Mouse (Mus musculus) forebrain, postnatal 0 days (tissue): Measurements from ENCODE around the gene Slc17a3. TPM values are rescaled to one million over a fixed set of nuclear protein-coding genes. Genes with fewer than 3 reads are reported as not detected.

Experiments
- ATAC-seq: fragments of 200-750 bp; cut with Nextera tagmentation; 2 replicates; pipeline ENCODE4 v1.8.0; 2017; ENCODE audit warnings: mild to moderate bottlenecking, moderate library complexity
- DNase-seq: peaks from one replicate; pipeline ENCODE4 v3.0.0-alpha.2; 2015
- H3K27ac ChIP-seq: fragments of 300-500 bp; sonication (generic); 2 replicates; pipeline ENCODE4 v1.5.1; 2014; ENCODE audit warnings: low read depth, mild to moderate bottlenecking, antibody characterized with exemption, low read length, moderate library complexity, mixed read lengths
- H3K27me3 ChIP-seq: fragments of 300-500 bp; sonication (generic); 2 replicates; pipeline ENCODE4 v1.6.1; 2014; ENCODE audit warnings: mild to moderate bottlenecking, low read length, mixed read lengths; ENCODE audit not compliant: insufficient read depth
- H3K36me3 ChIP-seq: fragments of 300-500 bp; sonication (generic); 2 replicates; pipeline ENCODE4 v1.6.1; 2014; ENCODE audit warnings: mild to moderate bottlenecking, moderate library complexity; ENCODE audit not compliant: insufficient read depth
- H3K4me1 ChIP-seq: fragments of 300-500 bp; sonication (generic); 2 replicates; pipeline ENCODE4 v1.6.1; 2014; ENCODE audit warnings: antibody characterized with exemption; ENCODE audit not compliant: insufficient read depth
- H3K4me2 ChIP-seq: fragments of 300-500 bp; sonication (generic); 2 replicates; pipeline ENCODE4 v1.6.1; 2014; ENCODE audit warnings: low read depth, mild to moderate bottlenecking, moderate library complexity
- H3K4me3 ChIP-seq: fragments of 300-500 bp; sonication (generic); 2 replicates; pipeline ENCODE4 v1.5.1; 2014; ENCODE audit warnings: low read depth, low read length, mixed read lengths
- H3K9ac ChIP-seq: fragments of 300-500 bp; sonication (generic); 2 replicates; pipeline ENCODE4 v1.6.1; 2014; ENCODE audit warnings: mild to moderate bottlenecking
- H3K9me3 ChIP-seq: fragments of 300-500 bp; sonication (generic); 2 replicates; pipeline ENCODE4 v1.6.1; 2016; ENCODE audit warnings: low read length
- CTCF ChIP-seq: sonication (generic); IDR thresholded peaks from 2 replicates; pipeline ENCODE4 v1.5.1; 2016; ENCODE audit warnings: antibody characterized with exemption, control low read depth, low read depth
- WGBS: fragments of 180-500 bp; shearing (Covaris S2); extraction: QIAGEN DNeasy Blood & Tissue Kit; methylation state at CpG from one replicate; pipeline ENCODE4 v1.1.7; 2014; 5-methylcytosine and 5-hydroxymethylcytosine counted together
- polyA plus RNA-seq: library from polyadenylated mRNA; unstranded; fragments of >200 nt; fragmentation: Nextera tagmentation; extraction: Ambion mirVana; gene quantifications from 2 replicates; pipeline ENCODE4 v1.2.1, GENCODE M21; 2015
- total RNA-seq: library from RNA; depleted of rRNA; stranded (reverse); fragments of >200 nt; gene quantifications from 2 replicates; pipeline ENCODE4 v1.2.3, GENCODE M21; 2014

Slc17a3 gene
- total and polyA plus RNA-seq, 2 experiments from 2014 or later = 0.10 TPM; not detected in 1

GRCm38 (mm10) chr13:23822213-23822612 lies 17.0 kb upstream of the Slc17a3 start:
- Histone ChIP-seq H3K36me3 (no peaks in the 10 kb centered on the region), H3K4me2 (no peak overlapping the region), H3K27ac (no peak overlapping the region), H3K4me3 (no peak overlapping the region), H3K27me3 (no peaks in the 10 kb centered on the region), H3K9ac (no peak overlapping the region), H3K4me1 (no peaks in the 10 kb centered on the region), H3K9me3 (no peaks in the 10 kb centered on the region)
- DNase-seq (no peak), ATAC-seq (no peak)
- TF ChIP-seq CTCF = no peak
- WGBS = 87% methylated on average over 3 of the region's 3 CpGs

GRCm38 (mm10) chr13:23826606-23827005 lies 12.6 kb upstream of the Slc17a3 start:
- H3K36me3 ChIP-seq = no peaks in the 10 kb centered on the region
- no peak for TF ChIP-seq CTCF
- H3K4me2 ChIP-seq = no peak overlapping the region
- no peak overlapping the region for H3K4me3 ChIP-seq
- H3K9ac ChIP-seq = no peak overlapping the region
- H3K27ac ChIP-seq = no peak overlapping the region
- WGBS = 72% methylated on average over 3 of the region's 3 CpGs
- H3K9me3 ChIP-seq = no peaks in the 10 kb centered on the region
- no peak for ATAC-seq
- H3K27me3 ChIP-seq = no peaks in the 10 kb centered on the region
- H3K4me1 ChIP-seq = no peaks in the 10 kb centered on the region
- DNase-seq = no peak

- Histone ChIP-seq H3K27me3 (no peaks in the 10 kb centered on the region), H3K36me3 (no peaks in the 10 kb centered on the region), H3K4me2 (no peak overlapping the region), H3K4me1 (no peaks in the 10 kb centered on the region), H3K9ac (no peak overlapping the region), H3K4me3 (no peak overlapping the region), H3K27ac (no peak overlapping the region), H3K9me3 (no peaks in the 10 kb centered on the region; the same call in 1 of the 2 replicates)
- peak; percentile 56; the same call in 1 of the 2 replicates for ATAC-seq
- DNase-seq = peak; percentile 67
- TF ChIP-seq CTCF = peak; percentile 75
- WGBS = 11% methylated on average over 6 of the region's 6 CpGs
Observed at GRCm38 (mm10) chr13:23833053-23833452, 6.2 kb upstream of the Slc17a3 start.

- no peaks in the 10 kb centered on the region; the same call in 1 of the 2 replicates for H3K9me3 ChIP-seq
- H3K9ac ChIP-seq = no peak overlapping the region
- H3K27ac ChIP-seq = no peak overlapping the region
- no peak overlapping the region for H3K4me2 ChIP-seq
- no peaks in the 10 kb centered on the region for H3K36me3 ChIP-seq
- DNase-seq (no peak), ATAC-seq (no peak)
- no peaks in the 10 kb centered on the region for H3K27me3 ChIP-seq
- 89% methylated on average over 5 of the region's 5 CpGs for WGBS
- H3K4me1 ChIP-seq = no peaks in the 10 kb centered on the region
- H3K4me3 ChIP-seq = no peak overlapping the region
- no peak for TF ChIP-seq CTCF
Observed at GRCm38 (mm10) chr13:23834836-23835235, 4.4 kb upstream of the Slc17a3 start.

GRCm38 (mm10) chr13:23836630-23837029 lies 2.6 kb upstream of the Slc17a3 start:
- DNase-seq (no peak), ATAC-seq (no peak)
- 99% methylated on average over 5 of the region's 5 CpGs for WGBS
- no peak overlapping the region for H3K9ac ChIP-seq
- no peak overlapping the region for H3K4me2 ChIP-seq
- no peak for TF ChIP-seq CTCF
- H3K4me1 ChIP-seq = no peaks in the 10 kb centered on the region
- no peak overlapping the region for H3K4me3 ChIP-seq
- no peaks in the 10 kb centered on the region; the same call in 1 of the 2 replicates for H3K9me3 ChIP-seq
- H3K27ac ChIP-seq = no peak overlapping the region
- no peaks in the 10 kb centered on the region for H3K27me3 ChIP-seq
- H3K36me3 ChIP-seq = no peaks in the 10 kb centered on the region

GRCm38 (mm10) chr13:23845851-23846250 lies 6.6 kb downstream of the Slc17a3 start:
- no peak for TF ChIP-seq CTCF
- 37% methylated on average over 4 of the region's 4 CpGs for WGBS
- ATAC-seq = no peak
- Histone ChIP-seq H3K27me3 (no peaks in the 10 kb centered on the region), H3K9me3 (no peaks in the 10 kb centered on the region), H3K36me3 (no peaks in the 10 kb centered on the region), H3K4me3 (no peak overlapping the region), H3K9ac (no peak overlapping the region), H3K27ac (no peak overlapping the region), H3K4me2 (no peak overlapping the region), H3K4me1 (no peaks in the 10 kb centered on the region)
- no peak for DNase-seq

GRCm38 (mm10) chr13:23849299-23849698 lies 10.1 kb downstream of the Slc17a3 start:
- H3K4me3 ChIP-seq = no peak overlapping the region
- DNase-seq (no peak), ATAC-seq (no peak)
- no peaks in the 10 kb centered on the region for H3K36me3 ChIP-seq
- WGBS = 78% methylated on average over 2 of the region's 2 CpGs
- no peaks in the 10 kb centered on the region for H3K4me1 ChIP-seq
- no peaks in the 10 kb centered on the region for H3K9me3 ChIP-seq
- H3K9ac ChIP-seq = no peak overlapping the region
- TF ChIP-seq CTCF = no peak
- no peaks in the 10 kb centered on the region for H3K27me3 ChIP-seq
- no peak overlapping the region for H3K27ac ChIP-seq
- no peak overlapping the region for H3K4me2 ChIP-seq

GRCm38 (mm10) chr13:23856401-23856800 lies 17.2 kb downstream of the Slc17a3 start:
- DNase-seq (no peak), ATAC-seq (no peak)
- Histone ChIP-seq H3K27ac (no peak overlapping the region), H3K4me2 (no peak overlapping the region), H3K9ac (no peak overlapping the region), H3K4me3 (no peak overlapping the region), H3K27me3 (no peaks in the 10 kb centered on the region), H3K36me3 (no peaks in the 10 kb centered on the region), H3K4me1 (no peaks in the 10 kb centered on the region), H3K9me3 (no peaks in the 10 kb centered on the region)
- TF ChIP-seq CTCF = no peak
- 67% methylated on average over 3 of the region's 3 CpGs for WGBS
